In the genomic region with DNA sequence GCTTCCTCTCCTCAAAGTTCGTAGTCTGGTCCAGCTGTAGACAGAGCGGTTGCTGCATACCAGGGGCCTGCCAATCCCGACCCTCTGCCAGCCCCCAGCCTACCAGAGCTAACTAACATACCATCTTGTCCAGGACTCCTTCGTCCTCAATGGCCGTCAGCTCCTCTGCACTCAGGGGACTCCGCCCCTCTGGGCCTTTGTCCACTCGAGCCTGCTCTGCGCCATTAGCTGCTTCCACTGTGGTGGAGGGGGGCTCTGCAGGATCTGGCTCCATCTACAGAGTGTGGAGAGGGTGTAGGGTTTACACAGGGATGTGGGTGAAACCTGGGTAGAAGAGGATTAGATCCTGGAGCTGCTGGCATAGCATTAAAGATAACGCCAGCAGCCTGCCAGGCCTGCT, we compare ENCODE assay signal across 1 mouse cellular context.
TF ChIP-seq lines count a peak whose summit lies in the region.

No protein-coding gene starts in this region.

TF ChIP-seq in myocyte, 11 proteins besides CTCF, POLR2A, EP300 and RAD21 (continued from another document):
- TF ChIP-seq E2F4 (IDR thresholded peaks at IDR 0.05; ENCODE audit: insufficient read depth) (no peak), CEBPB (IDR thresholded peaks at IDR 0.05; ENCODE audit: insufficient read depth, poor library complexity, severe bottlenecking) (no peak)
